Comparison of ENCODE assay signal across 8 mouse cellular contexts in genomic region chr17:57248201-57248699, GRCm38 (mm10). TPM values are rescaled to one million over a fixed set of nuclear protein-coding genes. Genes with fewer than 3 reads are reported as not detected.
DNase-seq lines count a peak whose midpoint lies in the region; ATAC-seq lines count a peak whose summit lies in the region.

Gene Gpr108, minus strand, starts transcription at chr17:57248446.

- ATAC-seq in embryonic facial prominence, embryonic 11.5 days (replicated peaks; ENCODE audit: insufficient number of reproducible peaks, low FRiP score, low TSS enrichment, low read depth) = peak; percentile 52
- ATAC-seq in granulocyte monocyte progenitor cell, adult 5-6 weeks (replicated peaks; ENCODE audit: poor library complexity, severe bottlenecking) = peak; percentile 49
- peak; percentile 55 for ATAC-seq in midbrain, embryonic 13.5 days

- H3K9ac ChIP-seq in embryonic facial prominence, embryonic 11.5 days (replicated peaks; ENCODE audit: low read length) = peak within 1 kb of the TSS; percentile 86
- peak within 1 kb of the TSS; percentile 73 for H3K9ac ChIP-seq in midbrain, embryonic 13.5 days (replicated peaks)

- WGBS in embryonic facial prominence, embryonic 11.5 days = under 1% methylated on average over 12 of the region's 12 CpGs
- 0% methylated on average over 12 of the region's 12 CpGs for WGBS in limb, embryonic 10.5 days
- under 1% methylated on average over 12 of the region's 12 CpGs for WGBS in midbrain, embryonic 13.5 days

- peak within 1 kb of the TSS; percentile 89 for H3K27ac ChIP-seq in embryonic facial prominence, embryonic 11.5 days (replicated peaks; ENCODE audit: low read depth, low read length)
- H3K27ac ChIP-seq in limb, embryonic 10.5 days = peak within 1 kb of the TSS; percentile 95
- peak within 1 kb of the TSS; percentile 95 for H3K27ac ChIP-seq in midbrain, embryonic 13.5 days

- H3K4me2 ChIP-seq in embryonic facial prominence, embryonic 11.5 days (ENCODE audit: low read depth, low read length) = peak within 1 kb of the TSS; percentile 92
- H3K4me2 ChIP-seq in midbrain, embryonic 13.5 days (replicated peaks) = peak within 1 kb of the TSS; percentile 90

- H3K4me3 ChIP-seq in embryonic facial prominence, embryonic 11.5 days (ENCODE audit: low read depth, low read length) = peak within 1 kb of the TSS; percentile 77
- peak within 1 kb of the TSS; percentile 70 for H3K4me3 ChIP-seq in limb, embryonic 10.5 days
- peak within 1 kb of the TSS; percentile 58 for H3K4me3 ChIP-seq in midbrain, embryonic 13.5 days (replicated peaks)

- H3K4me1 ChIP-seq in embryonic facial prominence, embryonic 11.5 days (ENCODE audit: control insufficient read depth, insufficient read depth, low read length) = peaks cover 4% of the 10 kb centered on the region
- peaks cover 32% of the 10 kb centered on the region for H3K4me1 ChIP-seq in limb, embryonic 10.5 days
- H3K4me1 ChIP-seq in midbrain, embryonic 13.5 days (replicated peaks) = peaks cover 35% of the 10 kb centered on the region

- H3K27me3 ChIP-seq in embryonic facial prominence, embryonic 11.5 days (ENCODE audit: control insufficient read depth, insufficient read depth, low read length) = no peaks in the 10 kb centered on the region
- H3K27me3 ChIP-seq in limb, embryonic 10.5 days (ENCODE audit: low read depth, poor library complexity, severe bottlenecking) = no peaks in the 10 kb centered on the region
- H3K27me3 ChIP-seq in midbrain, embryonic 13.5 days = no peaks in the 10 kb centered on the region

- DNase-seq in urinary bladder, adult 18-20 months (ENCODE audit: low spot score in 2 of 2) = peak; percentile 76 to 81
- DNase-seq in urinary bladder, postnatal 10 days (ENCODE audit: low spot score) = no peak
- peak; percentile 91 for DNase-seq in embryonic facial prominence, embryonic 11.5 days (ENCODE audit: low spot score)
- peak; percentile 91 for DNase-seq in kidney, adult 11 months
- DNase-seq in limb, embryonic 10.5 days (ENCODE audit: low spot score) = peak; percentile 81
- peak; percentile 76 for DNase-seq in spleen, adult 12 weeks (ENCODE audit: low spot score)

- no peaks in the 10 kb centered on the region for H3K9me3 ChIP-seq in embryonic facial prominence, embryonic 11.5 days (replicated peaks; ENCODE audit: control insufficient read depth, low read length)
- no peaks in the 10 kb centered on the region for H3K9me3 ChIP-seq in limb, embryonic 10.5 days (replicated peaks)
- H3K9me3 ChIP-seq in midbrain, embryonic 13.5 days = no peaks in the 10 kb centered on the region

- H3K36me3 ChIP-seq in embryonic facial prominence, embryonic 11.5 days (replicated peaks; ENCODE audit: control insufficient read depth, insufficient read depth, low read depth, low read length) = no peaks in the 10 kb centered on the region; the same call in 1 of the 2 replicates
- peaks cover 21% of the 10 kb centered on the region for H3K36me3 ChIP-seq in limb, embryonic 10.5 days
- H3K36me3 ChIP-seq in midbrain, embryonic 13.5 days = peaks cover 6% of the 10 kb centered on the region; the same call in 1 of the 2 replicates

RNA-seq across cellular contexts. Expression of gene Gpr108, which starts in this region (rescaled TPM):
- polyA plus RNA-seq in embryonic facial prominence, embryonic 11.5 days (2014; fragmentation: Nextera tagmentation; extraction: Ambion mirVana) = 26.9 and 27.6 TPM in 2 replicates
- 26.6 and 27.2 TPM in 2 replicates for total RNA-seq in granulocyte monocyte progenitor cell, adult 5-6 weeks (2014; fragmentation: Nextera tagmentation)
- 18.9 and 20.9 TPM in 2 replicates for total RNA-seq in granulocyte monocyte progenitor cell, adult 5-6 weeks (2017)
- polyA plus RNA-seq in limb, embryonic 10.5 days (2016; fragmentation: Nextera tagmentation; extraction: Ambion mirVana) = 24.7 and 26.7 TPM in 2 replicates
- 19.6 and 20.6 TPM in 2 replicates for polyA plus RNA-seq in midbrain, embryonic 13.5 days (2015; fragmentation: Nextera tagmentation; extraction: Ambion mirVana)
